Mouse (Mus musculus): ENCODE measurements around the gene C2cd6. TPM values are rescaled to one million over a fixed set of nuclear protein-coding genes. Genes with fewer than 3 reads are reported as not detected.

The C2cd6 gene
- polyA plus RNA-seq, 2 experiments: 0.04 TPM; not detected in 1

DNA sequence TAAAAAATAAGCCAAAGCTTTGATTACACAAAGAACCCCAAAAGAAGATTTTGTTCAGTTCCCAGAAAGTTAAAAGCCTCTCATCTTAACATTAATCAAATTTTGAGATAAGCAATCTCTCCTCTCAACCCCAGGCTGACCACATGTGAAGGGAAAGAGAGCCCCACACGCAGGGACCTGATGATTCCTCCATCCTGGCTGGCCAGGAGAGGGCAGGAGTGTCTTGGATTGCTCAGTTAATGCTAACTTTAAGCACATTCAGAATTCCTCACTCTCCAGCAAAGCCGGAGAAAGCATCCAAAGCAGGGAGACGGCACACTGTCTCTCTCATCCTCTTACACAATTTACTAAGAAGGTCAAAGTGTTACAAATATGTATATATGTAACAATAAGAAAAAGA, 26.7 kb downstream of the C2cd6 start:
- H3K27ac ChIP-seq: no peak overlapping the region
- H3K27me3 ChIP-seq (ENCODE audit: control insufficient read depth, insufficient read depth, low read length): no peaks in the 10 kb centered on the region
- H3K4me2 ChIP-seq (ENCODE audit: low read depth): no peak overlapping the region
- H3K4me1 ChIP-seq (replicated peaks; ENCODE audit: control insufficient read depth in 2 of 2, insufficient read depth in 2 of 2, low read length in 1 of 2): no peaks in the 10 kb centered on the region
- no peak overlapping the region for H3K4me3 ChIP-seq (ENCODE audit: insufficient read depth in 1 of 2, low read depth in 2 of 2, low read length in 2 of 2)
- 21% methylated on average over 3 of the region's 3 CpGs for WGBS (ENCODE audit: insufficient replicate concordance)
- TF ChIP-seq EP300 (IDR thresholded peaks at IDR 0.05; ENCODE audit: low read depth) (no peak), CTCF (IDR thresholded peaks at IDR 0.05; ENCODE audit: low read depth) (peak; percentile 59)
- no peak overlapping the region for H3K9ac ChIP-seq (replicated peaks)
- DNase-seq (ENCODE audit: low read depth in 3 of 3, low spot score in 3 of 3) (no peak), ATAC-seq (ENCODE audit: insufficient read depth) (no peak)
- H3K36me3 ChIP-seq (replicated peaks; ENCODE audit: control insufficient read depth, insufficient read depth, low read depth): no peaks in the 10 kb centered on the region
- H3K9me3 ChIP-seq (ENCODE audit: control insufficient read depth, low read length): no peaks in the 10 kb centered on the region

DNA sequence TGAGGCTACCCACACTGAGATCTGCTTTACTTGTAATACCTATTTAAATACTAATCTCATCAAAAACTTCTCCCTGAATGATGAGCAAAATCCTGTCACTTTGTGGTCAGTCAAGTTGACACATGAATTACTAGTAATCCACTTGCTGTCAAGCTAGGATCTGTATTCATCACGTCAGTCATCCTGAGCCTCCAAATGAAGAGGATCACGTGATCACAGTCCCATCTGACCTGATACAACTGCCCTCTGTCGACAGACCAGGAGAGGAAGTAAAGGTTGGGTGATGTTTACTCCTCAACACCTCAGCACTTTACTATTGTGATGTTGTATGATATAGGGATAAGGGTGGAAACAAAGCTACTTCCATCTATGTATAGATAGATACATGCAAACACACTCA, 31.0 kb downstream of the C2cd6 start:
- Histone ChIP-seq H3K4me2 (ENCODE audit: low read depth) (no peak overlapping the region), H3K9me3 (ENCODE audit: control insufficient read depth, low read length) (no peaks in the 10 kb centered on the region), H3K4me1 (replicated peaks; ENCODE audit: control insufficient read depth in 2 of 2, insufficient read depth in 2 of 2, low read length in 1 of 2) (no peaks in the 10 kb centered on the region), H3K36me3 (replicated peaks; ENCODE audit: control insufficient read depth, insufficient read depth, low read depth) (no peaks in the 10 kb centered on the region), H3K27me3 (ENCODE audit: control insufficient read depth, insufficient read depth, low read length) (no peaks in the 10 kb centered on the region), H3K4me3 (ENCODE audit: insufficient read depth in 1 of 2, low read depth in 2 of 2, low read length in 2 of 2) (no peak overlapping the region), H3K27ac (no peak overlapping the region), H3K9ac (replicated peaks) (no peak overlapping the region)
- DNase-seq (ENCODE audit: low read depth in 3 of 3, low spot score in 3 of 3): no peak
- no peak for ATAC-seq (ENCODE audit: insufficient read depth)
- TF ChIP-seq CTCF (IDR thresholded peaks at IDR 0.05; ENCODE audit: low read depth): no peak
- no peak for TF ChIP-seq EP300 (IDR thresholded peaks at IDR 0.05; ENCODE audit: low read depth)
- 30% methylated on average over 3 of the region's 3 CpGs for whole genome bisulfite sequencing (ENCODE audit: insufficient replicate concordance)

DNA sequence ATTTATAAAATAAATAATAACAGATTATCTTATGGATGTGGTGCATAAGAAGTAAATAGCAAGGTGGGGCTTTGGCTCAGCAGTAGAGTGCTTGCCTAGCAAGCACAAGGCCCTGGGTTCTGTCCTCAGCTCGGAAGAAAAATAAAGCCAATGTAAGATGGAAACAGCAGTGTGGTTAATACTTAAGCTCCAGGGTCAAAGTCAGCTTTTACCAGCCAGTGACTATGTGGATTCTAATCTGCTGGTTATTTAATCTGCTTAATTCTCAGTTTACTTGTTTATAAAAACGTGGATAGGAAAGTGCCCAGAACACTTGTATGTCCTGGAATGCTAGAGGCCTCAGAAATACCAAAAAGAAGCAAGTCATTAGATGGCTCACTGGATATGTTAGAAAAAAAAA, 37.7 kb downstream of the C2cd6 start:
- DNase-seq (ENCODE audit: low read depth in 3 of 3, low spot score in 3 of 3): no peak
- Histone ChIP-seq H3K9ac (replicated peaks) (no peak overlapping the region), H3K36me3 (replicated peaks; ENCODE audit: control insufficient read depth, insufficient read depth, low read depth) (no peaks in the 10 kb centered on the region), H3K27ac (no peak overlapping the region), H3K4me1 (replicated peaks; ENCODE audit: control insufficient read depth in 2 of 2, insufficient read depth in 2 of 2, low read length in 1 of 2) (no peaks in the 10 kb centered on the region), H3K9me3 (ENCODE audit: control insufficient read depth, low read length) (no peaks in the 10 kb centered on the region), H3K4me3 (ENCODE audit: insufficient read depth in 1 of 2, low read depth in 2 of 2, low read length in 2 of 2) (no peak overlapping the region), H3K4me2 (ENCODE audit: low read depth) (no peak overlapping the region), H3K27me3 (ENCODE audit: control insufficient read depth, insufficient read depth, low read length) (no peaks in the 10 kb centered on the region)
- 37% methylated on average over 2 of the region's 2 CpGs for whole genome bisulfite sequencing (ENCODE audit: insufficient replicate concordance)
- no peak for ATAC-seq (ENCODE audit: insufficient read depth)
- TF ChIP-seq EP300 (IDR thresholded peaks at IDR 0.05; ENCODE audit: low read depth) (no peak), CTCF (IDR thresholded peaks at IDR 0.05; ENCODE audit: low read depth) (no peak)

DNA sequence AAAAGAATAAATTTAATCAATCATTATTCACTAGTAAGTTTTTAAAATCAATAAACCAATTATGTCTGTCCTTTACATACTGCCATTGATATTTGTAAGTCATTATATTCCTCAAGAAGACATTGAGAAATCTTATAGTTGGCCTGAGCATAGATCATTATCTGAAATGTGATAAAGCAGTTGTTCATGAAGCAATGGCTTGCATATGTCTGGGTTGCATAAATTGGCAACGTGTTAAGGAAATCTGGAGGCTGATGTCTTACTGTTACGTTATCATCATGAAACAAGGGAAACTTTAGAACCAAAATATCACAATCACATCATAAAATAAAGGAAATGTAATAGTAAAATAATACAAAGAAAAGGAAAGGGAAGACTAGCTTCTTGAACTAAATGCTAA, 43.4 kb downstream of the C2cd6 start:
- Histone ChIP-seq H3K36me3 (replicated peaks; ENCODE audit: control insufficient read depth, insufficient read depth, low read depth) (no peaks in the 10 kb centered on the region), H3K4me2 (ENCODE audit: low read depth) (no peak overlapping the region), H3K4me3 (ENCODE audit: insufficient read depth in 1 of 2, low read depth in 2 of 2, low read length in 2 of 2) (no peak overlapping the region), H3K9me3 (ENCODE audit: control insufficient read depth, low read length) (no peaks in the 10 kb centered on the region), H3K9ac (replicated peaks) (no peak overlapping the region), H3K27ac (no peak overlapping the region), H3K4me1 (replicated peaks; ENCODE audit: control insufficient read depth in 2 of 2, insufficient read depth in 2 of 2, low read length in 1 of 2) (no peaks in the 10 kb centered on the region), H3K27me3 (ENCODE audit: control insufficient read depth, insufficient read depth, low read length) (no peaks in the 10 kb centered on the region)
- ATAC-seq (ENCODE audit: insufficient read depth) (no peak), DNase-seq (ENCODE audit: low read depth in 3 of 3, low spot score in 3 of 3) (no peak)
- 41% methylated on average over 2 of the region's 2 CpGs for WGBS (ENCODE audit: insufficient replicate concordance)
- TF ChIP-seq EP300 (IDR thresholded peaks at IDR 0.05; ENCODE audit: low read depth): no peak
- no peak for TF ChIP-seq CTCF (IDR thresholded peaks at IDR 0.05; ENCODE audit: low read depth)

DNA sequence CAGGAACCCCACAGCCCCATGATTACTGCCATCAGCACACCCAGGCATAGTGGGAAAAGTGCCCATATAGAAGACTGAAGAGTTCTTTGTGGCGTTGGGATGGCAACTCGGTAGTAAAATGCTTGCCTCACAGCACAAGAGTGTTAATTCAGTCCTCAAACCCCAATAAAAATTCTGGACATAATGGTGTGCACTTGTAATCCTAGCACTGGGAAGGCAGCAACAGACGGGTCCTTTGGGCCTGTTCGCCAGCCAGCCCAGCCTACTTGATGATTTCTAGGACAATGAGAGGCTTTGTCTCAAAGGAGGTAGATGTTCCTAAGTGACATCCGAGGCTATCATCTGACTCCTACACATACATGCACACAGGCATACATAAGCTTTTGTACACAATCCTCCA, 57.0 kb downstream of the C2cd6 start:
- WGBS (ENCODE audit: insufficient replicate concordance): 61% methylated on average over 5 of the region's 5 CpGs
- no peaks in the 10 kb centered on the region for H3K27me3 ChIP-seq (ENCODE audit: control insufficient read depth, insufficient read depth, low read length)
- H3K4me1 ChIP-seq (replicated peaks; ENCODE audit: control insufficient read depth in 2 of 2, insufficient read depth in 2 of 2, low read length in 1 of 2): no peaks in the 10 kb centered on the region
- H3K4me2 ChIP-seq (ENCODE audit: low read depth): no peak overlapping the region
- H3K9me3 ChIP-seq (ENCODE audit: control insufficient read depth, low read length): no peaks in the 10 kb centered on the region
- H3K27ac ChIP-seq: no peak overlapping the region
- no peak overlapping the region for H3K4me3 ChIP-seq (ENCODE audit: insufficient read depth in 1 of 2, low read depth in 2 of 2, low read length in 2 of 2)
- DNase-seq (ENCODE audit: low read depth in 3 of 3, low spot score in 3 of 3) (no peak), ATAC-seq (ENCODE audit: insufficient read depth) (no peak)
- no peaks in the 10 kb centered on the region for H3K36me3 ChIP-seq (replicated peaks; ENCODE audit: control insufficient read depth, insufficient read depth, low read depth)
- TF ChIP-seq CTCF (IDR thresholded peaks at IDR 0.05; ENCODE audit: low read depth): no peak
- no peak overlapping the region for H3K9ac ChIP-seq (replicated peaks)

DNA sequence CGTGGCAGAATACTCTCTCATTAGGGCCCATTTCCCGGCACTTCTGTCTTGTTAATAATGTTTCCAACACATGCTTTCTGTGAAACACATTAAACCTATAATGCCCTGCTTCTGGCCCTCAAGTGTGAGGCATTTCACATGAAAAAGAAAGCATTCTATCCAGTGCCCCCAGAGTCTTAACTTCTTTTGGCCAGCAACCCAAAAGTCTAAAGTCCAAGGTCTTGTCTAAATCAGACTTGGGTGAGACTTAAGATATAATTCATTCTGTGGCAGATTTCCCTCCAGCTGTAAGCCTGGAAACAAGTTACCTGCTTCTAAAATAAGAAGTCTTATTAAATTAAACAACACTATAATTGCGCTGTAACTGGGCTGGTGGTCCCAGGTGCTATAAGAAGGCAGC, 73.1 kb downstream of the C2cd6 start:
- H3K36me3 ChIP-seq (replicated peaks; ENCODE audit: control insufficient read depth, insufficient read depth, low read depth): no peaks in the 10 kb centered on the region
- no peak overlapping the region for H3K4me3 ChIP-seq (ENCODE audit: insufficient read depth in 1 of 2, low read depth in 2 of 2, low read length in 2 of 2)
- WGBS (ENCODE audit: insufficient replicate concordance): 72% methylated on average over 3 of the region's 3 CpGs
- H3K4me2 ChIP-seq (ENCODE audit: low read depth): no peak overlapping the region
- no peaks in the 10 kb centered on the region for H3K9me3 ChIP-seq (ENCODE audit: control insufficient read depth, low read length)
- H3K27ac ChIP-seq: no peak overlapping the region
- DNase-seq (ENCODE audit: low read depth in 3 of 3, low spot score in 3 of 3): no peak
- no peaks in the 10 kb centered on the region for H3K4me1 ChIP-seq (replicated peaks; ENCODE audit: control insufficient read depth in 2 of 2, insufficient read depth in 2 of 2, low read length in 1 of 2)
- H3K27me3 ChIP-seq (ENCODE audit: control insufficient read depth, insufficient read depth, low read length): no peaks in the 10 kb centered on the region
- no peak overlapping the region for H3K9ac ChIP-seq (replicated peaks)
- TF ChIP-seq CTCF (IDR thresholded peaks at IDR 0.05; ENCODE audit: low read depth): no peak
- ATAC-seq (ENCODE audit: insufficient read depth): no peak
